Mouse (Mus musculus) CH12.LX (cell line): Measurements from ENCODE around the gene Slc6a11.

Source experiments
- CHD2 ChIP-seq: IDR thresholded peaks from 2 replicates; pipeline ENCODE4 v1.6.1; 2011; ENCODE audit warnings: low read length, improper control_type of control experiment
- CTCF ChIP-seq, 2 experiments: IDR thresholded peaks in 1 of 2; conservative IDR thresholded peaks in 1 of 2; 2 replicates each; pipeline ENCODE4 v1.5.1; 2011 to 2012; ENCODE audit warnings: low read depth in 2 of 2, low read length in 2 of 2, improper control_type of control experiment in 1 of 2, inconsistent platforms in 1 of 2, mild to moderate bottlenecking in 1 of 2, moderate library complexity in 1 of 2
- EP300 ChIP-seq: IDR thresholded peaks from 2 replicates; pipeline ENCODE4 v1.6.1; 2011; ENCODE audit warnings: low read length, improper control_type of control experiment
- MXI1 ChIP-seq: IDR thresholded peaks from 2 replicates; pipeline ENCODE4 v1.6.1; 2011; ENCODE audit warnings: mild to moderate bottlenecking, low read depth, low read length, improper control_type of control experiment
- NRF1 ChIP-seq: IDR thresholded peaks from 2 replicates; pipeline ENCODE4 v1.6.1; 2014; ENCODE audit warnings: low read depth, mild to moderate bottlenecking, inconsistent platforms, low read length, improper control_type of control experiment, moderate library complexity
- POLR2A ChIP-seq: IDR thresholded peaks from 2 replicates; pipeline ENCODE4 v1.6.1; 2011; ENCODE audit warnings: low read depth, mild to moderate bottlenecking, improper control_type of control experiment, low read length

- TF ChIP-seq CHD2, result no peak
- no peak for TF ChIP-seq CTCF (conservative IDR thresholded peaks at IDR 0.05 in 1 of 2, IDR thresholded peaks at IDR 0.05 in 1 of 2; ENCODE audit: low read depth in 2 of 2, low read length in 2 of 2)
- TF ChIP-seq POLR2A, result no peak
- no peak for TF ChIP-seq NRF1
- TF ChIP-seq EP300, result no peak
- no peak for TF ChIP-seq MXI1
Measured at GRCm38 (mm10) chr6:114297260-114298002, 166.4 kb downstream of the Slc6a11 start.
